Mouse (Mus musculus) myocyte (in vitro differentiated cells): ENCODE results near the gene Nanos2.

Experiments
- CEBPB ChIP-seq: IDR thresholded peaks from 2 replicates; pipeline ENCODE4 v1.6.1; 2011; ENCODE audit warnings: mild to moderate bottlenecking, moderate library complexity; ENCODE audit not compliant: poor library complexity, insufficient read depth, severe bottlenecking
- E2F4 ChIP-seq: IDR thresholded peaks from one replicate; pipeline ENCODE4 v1.6.1; 2011; ENCODE audit warnings: mild to moderate bottlenecking, control low read depth, moderate library complexity; ENCODE audit not compliant: insufficient read depth
- MYOD1 ChIP-seq, 3 experiments: IDR thresholded peaks; one replicate each; pipeline ENCODE4 v1.6.1; 2011; ENCODE audit warnings: control low read depth in 2 of 3, low read depth in 2 of 3, mild to moderate bottlenecking in 2 of 3, moderate library complexity in 1 of 3; ENCODE audit not compliant: insufficient read length in 2 of 3, control insufficient read depth in 1 of 3
- POLR2A ChIP-seq: IDR thresholded peaks from one replicate; pipeline ENCODE4 v1.6.1; 2011; ENCODE audit warnings: low read depth, mild to moderate bottlenecking, control low read depth, moderate library complexity; ENCODE audit not compliant: insufficient read length
- REST ChIP-seq: IDR thresholded peaks from one replicate; pipeline ENCODE4 v1.6.1; 2011; ENCODE audit warnings: mild to moderate bottlenecking, control low read depth, moderate library complexity; ENCODE audit not compliant: insufficient read depth, insufficient read length
- SRF ChIP-seq: IDR thresholded peaks from one replicate; pipeline ENCODE4 v1.6.1; 2011; ENCODE audit warnings: low read depth; ENCODE audit not compliant: control insufficient read depth, insufficient read length
- TCF12 ChIP-seq: IDR thresholded peaks from one replicate; pipeline ENCODE4 v1.6.1; 2011; ENCODE audit warnings: mild to moderate bottlenecking, control low read depth; ENCODE audit not compliant: poor library complexity, insufficient read depth, severe bottlenecking
- USF1 ChIP-seq: IDR thresholded peaks from one replicate; pipeline ENCODE4 v1.6.1; 2011; ENCODE audit warnings: low read depth, mild to moderate bottlenecking, control low read depth, moderate library complexity

GRCm38 (mm10) chr7:19002848-19003498 lies 15.8 kb downstream of the Nanos2 start:
- TF ChIP-seq REST (no peak), MYOD1 (IDR thresholded peaks at IDR 0.05; ENCODE audit: control insufficient read depth in 1 of 3, insufficient read length in 2 of 3, low read depth in 2 of 3) (no peak), USF1 (no peak), POLR2A (peak; percentile 60), CEBPB (no peak), TCF12 (no peak), SRF (no peak), E2F4 (no peak)
